Mouse (Mus musculus): Measurements from ENCODE around the gene Pzp.

DNA sequence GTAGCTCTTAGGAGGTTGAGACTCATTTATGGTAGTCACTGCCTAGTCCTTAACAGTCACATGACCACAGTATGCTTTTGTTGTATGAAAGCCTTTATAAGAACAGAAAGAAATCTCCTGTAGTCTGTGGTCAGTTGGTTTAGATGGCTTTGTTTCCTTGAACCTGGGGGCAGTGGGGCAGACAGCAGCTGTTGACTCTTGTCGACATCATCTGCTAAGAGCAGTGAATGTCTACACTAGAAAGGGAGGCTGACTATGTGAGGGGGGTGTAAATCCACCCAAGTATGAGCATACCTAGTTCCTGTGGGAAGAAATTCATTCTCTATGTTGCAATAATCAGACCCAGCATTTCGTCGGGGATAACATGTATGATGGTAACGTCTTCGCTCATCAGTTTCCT lies 79.5 kb downstream of the Pzp start:
- TF ChIP-seq MYOG (IDR thresholded peaks at IDR 0.05; ENCODE audit: control insufficient read depth, extremely low read depth, insufficient read length) (no peak), CTCF (IDR thresholded peaks at IDR 0.05; ENCODE audit: control insufficient read depth, insufficient read depth, insufficient read length) (no peak), MAX (IDR thresholded peaks at IDR 0.05) (no peak), FOSL1 (IDR thresholded peaks at IDR 0.05; ENCODE audit: insufficient read depth, low read length, poor library complexity, severe bottlenecking) (no peak), CEBPB (IDR thresholded peaks at IDR 0.05; ENCODE audit: low read depth) (no peak), MYOD1 (IDR thresholded peaks at IDR 0.05; ENCODE audit: control insufficient read depth, insufficient read length, low read depth) (peak; percentile 47), USF1 (IDR thresholded peaks at IDR 0.05; ENCODE audit: low read depth) (peak; percentile 41)
